ENCODE assay signal across 13 mouse cellular contexts in the genomic region with DNA sequence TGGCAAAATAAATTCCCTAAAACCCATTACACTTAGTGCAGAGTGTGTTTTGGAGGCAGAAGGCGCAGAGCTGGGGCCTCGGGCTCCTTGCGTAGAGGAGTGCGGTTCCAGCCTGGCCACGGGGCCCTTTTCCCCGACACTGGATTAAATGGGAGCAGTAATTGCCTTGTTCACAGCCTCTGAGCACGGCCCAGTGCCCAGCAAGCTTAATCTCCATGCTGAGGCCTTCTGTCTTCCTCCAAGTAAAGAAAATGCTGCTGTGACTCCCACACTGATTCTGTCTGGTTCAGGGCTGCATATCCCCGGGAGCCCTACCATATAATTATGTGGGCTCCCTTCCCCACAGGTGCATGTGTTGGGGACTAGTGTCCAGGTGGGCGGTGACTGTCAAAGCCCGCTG.
A peak's percentile ranks its signal among the peaks of the same experiment; 100 is the strongest.
DNase-seq lines count a peak whose midpoint lies in the region; ATAC-seq lines count a peak whose summit lies in the region.
"Had no signal": no experiment of that assay in that cellular context is flagged by ENCODE, and none has a peak within 500 bp of the region (broad histone marks: within the 10 kb centered on the region; RNA-seq: fewer than 3 reads in every experiment).

No protein-coding gene starts in this region.

- H3K4me1 ChIP-seq in kidney, embryonic 16.5 days (ENCODE audit: insufficient read depth, low read length) = 0 out of 2 replicates have a peak, but pooled peaks cover 9% of the 10 kb centered on the region
- peaks cover 44% of the 10 kb centered on the region for H3K4me1 ChIP-seq in forebrain, embryonic 10.5 days
- peaks cover 38% of the 10 kb centered on the region for H3K4me1 ChIP-seq in limb, embryonic 15.5 days

- H3K9me3 ChIP-seq in kidney, embryonic 16.5 days (ENCODE audit: low read length) = no peaks in the 10 kb centered on the region
- H3K9me3 ChIP-seq in forebrain, embryonic 10.5 days = no peaks in the 10 kb centered on the region
- H3K9me3 ChIP-seq in limb, embryonic 15.5 days = no peaks in the 10 kb centered on the region
- H3K9me3 ChIP-seq: embryonic facial prominence, embryonic 12.5 days had no signal

- WGBS in kidney, embryonic 16.5 days = 42% methylated on average over 10 of the region's 10 CpGs
- WGBS in forebrain, embryonic 10.5 days = 50% methylated on average over 10 of the region's 10 CpGs
- 37% methylated on average over 10 of the region's 10 CpGs for WGBS in limb, embryonic 15.5 days

- peaks cover 5% of the 10 kb centered on the region; the same call in 1 of the 2 replicates for H3K27me3 ChIP-seq in kidney, embryonic 16.5 days (ENCODE audit: insufficient read depth, low read length)
- H3K27me3 ChIP-seq in forebrain, embryonic 10.5 days (ENCODE audit: poor library complexity, severe bottlenecking) = peaks cover 28% of the 10 kb centered on the region
- peaks cover 19% of the 10 kb centered on the region; the same call in 1 of the 2 replicates for H3K27me3 ChIP-seq in limb, embryonic 15.5 days
- H3K27me3 ChIP-seq: embryonic facial prominence, embryonic 12.5 days had no signal

- DNase-seq in kidney, adult 18-20 months = no peak
- DNase-seq in brain, adult 2 months (ENCODE audit: low read depth, low spot score) = peak; percentile 53
- no peak for DNase-seq in forebrain, embryonic 10.5 days (ENCODE audit: extremely low spot score, low spot score)
- DNase-seq in heart, postnatal 10 days = no peak
- DNase-seq in Muller cell, postnatal 12 days (ENCODE audit: inconsistent ontology term) = no peak
- DNase-seq: cerebellum, adult 9-11 months; heart, postnatal 4 days; kidney, adult 2 months; liver; lung, embryonic 14.5 days had no signal

- intact Hi-C loops in heart, postnatal 10 days (cut with DNase I) = no loop called here

- 0 out of 2 replicates have a peak, but pooled peaks have one; percentile 10 for ATAC-seq in kidney, embryonic 16.5 days (ENCODE audit: low FRiP score, low TSS enrichment)
- ATAC-seq in limb, embryonic 15.5 days (ENCODE audit: insufficient number of reproducible peaks, low FRiP score, low TSS enrichment, low read depth) = peak; percentile 45; the same call in 1 of the 2 replicates

- no peak overlapping the region for H3K27ac ChIP-seq in kidney, embryonic 16.5 days (ENCODE audit: low read length)
- peak overlapping the region; percentile 70; the same call in 1 of the 2 replicates for H3K27ac ChIP-seq in forebrain, embryonic 10.5 days
- no peak overlapping the region for H3K27ac ChIP-seq in limb, embryonic 15.5 days
- H3K27ac ChIP-seq: embryonic facial prominence, embryonic 12.5 days had no signal

- no peak overlapping the region for H3K4me2 ChIP-seq in kidney, embryonic 16.5 days (replicated peaks; ENCODE audit: low read depth, low read length)
- no peak overlapping the region for H3K4me2 ChIP-seq in limb, embryonic 15.5 days
- H3K4me2 ChIP-seq: embryonic facial prominence, embryonic 12.5 days; lung, embryonic 14.5 days had no signal

- H3K9ac ChIP-seq in kidney, embryonic 16.5 days (replicated peaks; ENCODE audit: low read length) = no peak overlapping the region
- H3K9ac ChIP-seq in limb, embryonic 15.5 days = no peak overlapping the region
- H3K9ac ChIP-seq: embryonic facial prominence, embryonic 12.5 days; lung, embryonic 14.5 days had no signal

- no peaks in the 10 kb centered on the region for H3K36me3 ChIP-seq in kidney, embryonic 16.5 days (ENCODE audit: insufficient read depth, low read length)
- H3K36me3 ChIP-seq in forebrain, embryonic 10.5 days (replicated peaks) = no peaks in the 10 kb centered on the region
- H3K36me3 ChIP-seq in limb, embryonic 15.5 days = no peaks in the 10 kb centered on the region
- H3K36me3 ChIP-seq: embryonic facial prominence, embryonic 12.5 days had no signal

- H3K4me3 ChIP-seq in kidney, embryonic 16.5 days (ENCODE audit: low read length) = no peak overlapping the region
- H3K4me3 ChIP-seq in forebrain, embryonic 10.5 days = no peak overlapping the region
- H3K4me3 ChIP-seq in limb, embryonic 15.5 days = no peak overlapping the region
- H3K4me3 ChIP-seq: embryonic facial prominence, embryonic 12.5 days had no signal
